Mouse (Mus musculus): ENCODE measurements around the gene Memo1. TPM values are rescaled to one million over a fixed set of nuclear protein-coding genes. Genes with fewer than 3 reads are reported as not detected.
"Not testable (repeated sequence)": the region's sequence is repeated elsewhere in the genome, so short reads cannot be mapped to it uniquely, and the experiment has no call there.

Memo1 gene
- total RNA-seq, 2 experiments from 2014 or later, result 43.7 to 55.6 TPM

DNA sequence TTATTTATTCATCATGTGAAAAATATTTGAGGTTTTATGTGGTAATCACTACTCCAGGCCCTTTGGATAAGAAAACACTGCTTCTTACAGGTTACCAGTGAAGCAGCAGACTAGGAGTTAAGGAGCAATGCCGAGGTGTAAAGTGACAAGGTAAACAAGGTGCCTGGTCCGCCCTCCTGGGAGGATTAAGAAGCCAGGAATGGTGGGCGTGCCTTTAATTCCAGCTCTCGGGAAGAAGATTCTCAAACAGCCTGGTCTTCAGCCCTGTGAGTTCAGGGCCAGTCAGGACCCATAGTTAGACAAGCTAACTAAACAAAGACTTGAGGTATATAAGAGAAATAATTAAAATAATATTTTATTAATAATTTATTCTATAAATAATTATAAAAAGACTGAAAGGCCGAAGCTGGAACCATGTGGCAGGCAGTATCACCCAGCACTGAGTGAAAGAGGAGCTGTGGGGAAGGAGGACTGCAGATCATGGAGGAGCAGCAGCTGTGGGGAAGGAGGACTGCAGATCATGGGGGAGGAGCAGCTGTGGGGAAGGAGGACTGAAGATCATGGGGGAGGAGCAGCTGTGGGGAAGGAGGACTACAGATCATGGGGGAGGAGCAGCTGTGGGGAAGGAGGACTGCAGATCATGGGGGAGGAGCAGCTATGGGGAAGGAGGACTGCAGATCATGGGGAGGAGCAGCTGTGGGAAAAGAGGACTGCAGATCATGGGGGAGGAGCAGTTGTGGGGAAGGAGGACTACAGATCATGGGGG lies 86.0 kb downstream of the Memo1 start:
- Histone ChIP-seq H3K4me3 (no peak overlapping the region), H3K27ac (no peak overlapping the region)
- TF ChIP-seq CTCF (IDR thresholded peaks at IDR 0.05), result no peak
- intact Hi-C loops (cut with DNase I), result no loop called here
- DNase-seq, result no peak

DNA sequence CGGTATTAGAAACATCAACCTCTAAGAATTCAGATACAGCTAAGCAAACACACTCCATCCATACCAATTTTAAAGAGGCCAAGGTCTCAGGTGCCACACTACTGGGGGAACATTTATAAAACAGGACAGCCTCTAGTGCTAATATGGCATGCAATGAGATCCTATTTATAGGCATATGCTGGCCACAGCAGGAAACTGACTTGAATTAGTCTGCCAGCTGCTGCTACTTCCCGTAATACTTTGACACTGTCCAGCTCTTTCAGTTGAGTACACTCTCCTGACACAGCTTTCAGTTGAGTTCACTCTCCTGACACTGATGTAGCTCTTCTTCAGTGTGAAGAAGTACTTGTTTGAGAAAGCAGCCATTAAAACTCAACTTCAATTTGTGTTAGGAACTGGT lies 99.4 kb downstream of the Memo1 start:
- intact Hi-C loops (cut with DNase I), result loop anchor here (5.0 to 10.0 kb wide), 2 partner anchors 96 to 171 kb away; no protein-coding TSS in a partner anchor
- TF ChIP-seq CTCF (IDR thresholded peaks at IDR 0.05), result no peak
- peak; percentile 35 for DNase-seq
- peak overlapping the region; percentile 36; the same call in 1 of the 2 replicates for H3K4me3 ChIP-seq
- H3K27ac ChIP-seq, result peak overlapping the region; percentile 82

DNA sequence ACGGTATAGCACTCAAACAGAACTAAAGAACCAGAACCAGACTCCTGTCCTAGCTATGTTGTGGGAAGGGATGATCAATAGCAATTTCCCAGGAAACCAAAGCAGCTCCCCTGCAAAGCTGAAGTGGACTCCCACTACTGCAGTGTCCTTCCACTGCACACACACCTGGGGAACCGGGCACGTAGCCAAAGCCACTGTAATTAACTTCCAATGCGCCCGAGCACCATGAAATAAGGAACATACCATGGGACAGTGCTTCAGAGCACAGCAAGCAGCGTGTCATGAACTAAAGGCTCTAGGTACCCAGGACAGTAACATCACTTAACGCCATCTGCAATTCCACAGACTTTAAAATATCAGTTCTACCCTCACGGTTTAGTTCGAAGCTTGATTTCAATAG lies 100.6 kb downstream of the Memo1 start:
- intact Hi-C loops (cut with DNase I), result loop anchor here (5.0 to 10.0 kb wide), 2 partner anchors 98 to 170 kb away; no protein-coding TSS in a partner anchor
- H3K27ac ChIP-seq, result peak overlapping the region; percentile 31; the same call in 1 of the 2 replicates
- TF ChIP-seq CTCF (IDR thresholded peaks at IDR 0.05), result no peak
- DNase-seq, result peak; percentile 38
- no peak overlapping the region for H3K4me3 ChIP-seq

DNA sequence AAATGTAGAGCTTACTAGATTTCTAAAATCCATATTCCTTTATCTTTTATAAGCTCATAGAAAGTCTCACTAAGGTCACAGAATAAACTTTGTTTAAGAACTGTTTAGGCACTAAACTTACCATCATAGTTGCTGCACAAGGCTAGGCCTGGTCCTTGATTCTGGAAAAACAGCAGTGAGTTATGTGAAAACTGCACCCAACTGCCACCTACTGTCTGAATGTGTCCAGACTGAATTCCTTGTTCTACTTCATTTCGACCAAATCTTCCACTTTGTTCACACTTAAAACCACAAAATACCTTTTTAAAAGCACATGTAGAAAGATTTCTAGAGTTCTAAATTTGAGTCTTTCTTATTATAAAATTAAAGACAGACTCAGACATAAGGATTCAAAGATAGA lies 101.9 kb downstream of the Memo1 start:
- Histone ChIP-seq H3K4me3 (no peak overlapping the region), H3K27ac (peak overlapping the region; percentile 6; the same call in 1 of the 2 replicates)
- intact Hi-C loops (cut with DNase I), result loop anchor here (10.0 kb wide), 1 partner anchor 169 kb away; no protein-coding TSS in a partner anchor
- peak; percentile 53 for TF ChIP-seq CTCF (IDR thresholded peaks at IDR 0.05)
- no peak for DNase-seq

DNA sequence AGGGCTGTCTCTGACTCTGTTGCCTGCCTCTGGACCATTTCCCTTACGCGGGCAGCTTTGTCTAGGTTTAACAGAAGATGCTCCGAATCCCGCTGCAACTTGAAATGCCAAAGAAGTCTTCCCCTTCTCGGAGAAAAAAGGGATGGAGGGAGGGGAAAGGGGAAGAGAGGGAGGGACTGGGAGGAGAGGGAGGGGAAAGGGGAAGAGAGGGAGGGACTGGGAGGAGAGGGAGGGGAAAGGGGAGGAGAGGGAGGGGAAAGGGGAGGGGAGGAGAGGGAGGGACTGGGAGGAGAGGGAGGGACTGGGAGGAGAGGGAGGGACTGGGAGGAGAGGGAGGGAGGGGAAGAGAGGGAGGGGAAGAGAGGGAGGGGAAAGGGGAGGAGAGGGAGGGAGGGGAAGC lies 103.9 kb downstream of the Memo1 start:
- TF ChIP-seq CTCF (IDR thresholded peaks at IDR 0.05), result no peak
- intact Hi-C loops (cut with DNase I), result loop anchor here (10.0 kb wide), 1 partner anchor 167 kb away; no protein-coding TSS in a partner anchor
- Histone ChIP-seq H3K27ac (no peak overlapping the region), H3K4me3 (no peak overlapping the region)
- no peak for DNase-seq

DNA sequence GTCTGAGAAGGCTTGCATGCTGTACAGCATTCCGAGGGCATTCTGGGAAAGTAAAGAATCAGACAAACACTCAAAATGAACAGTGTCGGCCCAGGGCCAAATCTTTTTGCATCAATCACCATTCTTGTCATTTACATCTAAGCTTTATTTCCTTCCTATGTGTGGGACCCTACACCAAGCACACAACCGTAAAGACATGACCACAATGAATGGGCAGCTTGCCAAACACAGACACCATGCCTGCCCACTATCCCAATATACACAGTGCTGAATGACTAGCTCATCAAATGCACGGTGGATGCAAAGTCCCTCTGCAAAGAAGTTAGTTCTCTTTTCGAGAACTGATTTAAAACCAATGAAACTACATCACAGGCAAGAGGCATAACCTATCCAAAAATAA lies 109.1 kb downstream of the Memo1 start:
- no peak for DNase-seq
- Histone ChIP-seq H3K4me3 (no peak overlapping the region), H3K27ac (no peak overlapping the region)
- intact Hi-C loops (cut with DNase I), result no loop called here
- TF ChIP-seq CTCF (IDR thresholded peaks at IDR 0.05), result no peak

DNA sequence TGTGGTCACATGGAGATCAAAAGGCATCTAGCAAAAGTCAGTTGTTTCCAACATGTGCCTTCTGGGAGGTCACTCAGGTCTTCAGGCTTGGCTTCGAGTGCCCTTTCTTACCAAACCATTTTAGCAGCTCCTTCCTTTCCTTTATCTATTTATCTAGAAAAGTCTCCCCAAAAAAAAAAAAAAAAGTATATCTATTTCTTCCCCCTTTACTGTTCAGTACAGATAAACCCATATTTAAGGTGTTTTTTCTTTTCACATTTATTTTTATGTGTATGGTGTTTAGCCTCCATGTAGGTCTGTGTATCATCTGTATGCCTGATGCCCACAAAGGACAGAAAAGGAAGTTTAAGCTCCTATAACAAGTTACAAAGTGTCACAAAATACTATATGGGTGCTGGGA lies 110.6 kb downstream of the Memo1 start:
- Histone ChIP-seq H3K27ac (no peak overlapping the region), H3K4me3 (no peak overlapping the region)
- intact Hi-C loops (cut with DNase I), result no loop called here
- no peak for TF ChIP-seq CTCF (IDR thresholded peaks at IDR 0.05)
- DNase-seq, result no peak

DNA sequence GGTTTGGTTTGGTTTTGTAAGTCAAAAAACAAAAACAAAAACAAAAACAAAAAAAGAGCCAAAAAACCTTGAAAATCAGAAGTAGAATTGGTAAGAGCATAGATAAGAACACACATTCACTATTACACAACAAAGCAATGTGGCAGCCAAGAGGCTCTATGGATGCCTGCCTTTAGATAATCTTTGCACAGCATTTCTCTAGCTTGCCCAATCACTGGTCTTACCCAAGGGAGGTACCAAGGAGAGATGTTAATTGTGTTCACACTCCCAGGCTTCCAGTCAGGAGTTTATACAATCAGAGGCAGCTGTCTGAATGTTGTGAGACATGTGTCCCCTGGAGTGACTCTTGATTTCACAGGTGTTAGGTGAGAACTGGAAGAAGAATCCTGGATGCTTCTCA lies 114.4 kb downstream of the Memo1 start:
- intact Hi-C loops (cut with DNase I), result no loop called here
- Histone ChIP-seq H3K4me3 (no peak overlapping the region), H3K27ac (no peak overlapping the region)
- TF ChIP-seq CTCF (IDR thresholded peaks at IDR 0.05), result no peak
- DNase-seq, result no peak

DNA sequence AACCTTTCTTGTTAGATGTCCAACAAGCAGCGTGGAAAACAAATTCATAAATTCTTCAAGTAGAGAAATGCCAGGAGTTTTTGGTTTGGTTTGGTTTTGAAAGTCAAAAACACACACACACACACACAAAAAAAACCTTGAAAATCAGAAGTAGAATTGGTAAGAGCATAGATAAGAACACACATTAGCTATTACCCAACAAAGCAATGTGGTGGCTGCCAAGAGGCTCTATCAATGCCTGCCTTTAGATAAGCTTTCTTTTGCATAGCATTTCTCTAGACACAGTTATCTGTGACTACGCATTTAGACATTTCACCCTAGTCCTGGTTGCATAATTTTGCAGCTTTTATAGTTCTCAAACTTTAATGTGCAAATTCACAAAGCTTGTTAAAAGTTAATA lies 115.7 kb downstream of the Memo1 start:
- H3K27ac ChIP-seq; intact Hi-C loops (cut with DNase I); H3K4me3 ChIP-seq; DNase-seq: not testable (repeated sequence)

DNA sequence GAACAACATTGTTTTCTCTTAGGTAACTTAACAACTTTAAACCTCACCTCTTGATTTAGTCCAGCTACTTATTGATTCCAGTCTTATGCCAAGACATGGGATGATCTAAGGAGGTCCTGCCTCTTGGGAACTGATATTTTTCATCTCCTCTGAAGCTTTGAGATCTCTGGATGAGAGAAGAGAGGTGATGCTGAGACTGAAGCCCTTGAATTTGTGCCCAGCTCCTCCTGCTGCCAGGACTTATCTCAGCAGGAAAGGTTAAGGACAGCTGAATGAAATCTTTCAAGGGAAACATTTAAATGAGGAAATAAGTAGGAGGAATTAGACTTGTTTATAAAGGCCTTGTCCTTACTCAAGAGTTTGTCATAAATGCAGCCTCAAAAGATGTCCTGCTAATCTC lies 121.6 kb downstream of the Memo1 start:
- no peak for DNase-seq
- TF ChIP-seq CTCF (IDR thresholded peaks at IDR 0.05), result no peak
- intact Hi-C loops (cut with DNase I), result no loop called here

DNA sequence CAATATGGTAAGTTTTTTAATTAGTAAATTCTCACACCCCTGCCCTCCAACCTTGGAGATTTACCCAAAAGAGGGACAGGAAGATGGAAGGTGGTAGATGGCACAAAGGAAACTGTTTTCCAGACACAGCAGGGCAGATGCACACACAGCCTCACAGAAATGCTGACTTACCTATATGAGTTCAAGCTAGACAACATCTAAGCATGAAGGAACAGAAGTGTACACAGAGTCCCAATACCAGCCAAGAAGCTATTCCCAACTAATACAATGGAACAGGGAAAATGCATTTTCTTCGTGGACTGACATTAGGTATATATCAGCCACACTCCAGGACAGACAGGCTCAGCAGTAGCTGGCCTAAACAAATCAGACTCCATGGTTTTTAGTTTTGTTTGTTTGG lies 122.5 kb downstream of the Memo1 start:
- H3K27ac ChIP-seq, result no peak overlapping the region
- no peak for DNase-seq
- no peak for TF ChIP-seq CTCF (IDR thresholded peaks at IDR 0.05)
- no peak overlapping the region for H3K4me3 ChIP-seq
- intact Hi-C loops (cut with DNase I), result no loop called here

More for the DNA sequence above, 121.6 kb downstream of the Memo1 start:
- no peak overlapping the region for H3K27ac ChIP-seq
- H3K4me3 ChIP-seq, result no peak overlapping the region

DNA sequence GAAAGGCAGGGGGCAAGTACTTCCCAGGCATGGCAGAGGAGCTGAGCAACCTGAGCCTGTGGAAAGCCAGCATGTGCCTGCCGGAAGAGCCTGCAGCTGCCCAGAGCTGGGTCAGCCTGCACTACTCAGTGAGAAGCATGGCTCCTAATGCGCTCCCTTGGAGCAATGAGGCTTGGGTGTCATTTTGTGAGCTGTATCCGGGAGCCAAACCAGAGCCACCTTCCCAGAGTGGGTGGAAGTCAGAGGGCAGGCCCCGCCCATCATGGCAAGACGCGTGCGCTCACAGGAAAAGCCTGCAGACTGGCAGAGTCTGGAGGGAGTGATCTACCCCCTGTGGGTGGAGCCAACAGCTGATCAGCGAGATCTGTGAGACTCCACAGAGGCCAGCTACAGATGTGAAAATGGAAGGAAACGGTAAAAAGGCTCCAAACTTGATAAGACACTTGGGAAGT lies 135.9 kb downstream of the Memo1 start:
- DNase-seq, result peak; percentile 60
- intact Hi-C loops (cut with DNase I), result no loop called here
- TF ChIP-seq CTCF (IDR thresholded peaks at IDR 0.05), result no peak
- Histone ChIP-seq H3K27ac (no peak overlapping the region), H3K4me3 (peak overlapping the region; percentile 52)

DNA sequence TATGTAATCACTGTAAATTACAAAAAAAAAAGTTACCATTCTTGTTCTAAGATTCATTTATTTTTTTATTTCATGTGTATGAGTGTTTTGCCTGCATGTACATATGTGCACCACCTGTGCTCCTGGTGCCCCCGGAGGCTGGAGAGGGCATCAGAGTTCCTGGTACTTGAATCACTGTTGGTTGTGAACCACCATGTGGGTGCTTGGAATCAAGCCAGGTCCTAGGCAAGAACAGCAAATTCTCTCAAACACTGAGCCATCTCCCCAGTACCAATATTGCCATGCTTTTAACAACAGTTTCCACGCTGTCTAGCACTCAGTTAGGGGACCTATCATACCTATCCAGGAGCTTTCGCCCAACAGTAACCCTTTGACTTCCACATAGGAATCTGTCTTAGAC lies 137.2 kb downstream of the Memo1 start:
- intact Hi-C loops (cut with DNase I), result no loop called here

More for the DNA sequence above, 137.2 kb downstream of the Memo1 start:
- TF ChIP-seq CTCF (IDR thresholded peaks at IDR 0.05), result no peak
- Histone ChIP-seq H3K4me3 (no peak overlapping the region), H3K27ac (no peak overlapping the region)
- DNase-seq, result no peak

Other genes starting within 250 kb of the Memo1 start
- not detected for gene Srd5a2, start 247.6 kb downstream of the Memo1 start, total RNA-seq (2021)
- gene Dpy30, start 28.4 kb upstream of the Memo1 start, total RNA-seq (2021), result 10 to 100 TPM; 45.2 to 57.6 TPM
- 10 to 100 TPM; 47.5 to 47.9 TPM for gene Spast, start 43.5 kb upstream of the Memo1 start, total RNA-seq (2021)
- gene Slc30a6, start 100.1 kb upstream of the Memo1 start, total RNA-seq (2021), result 1 to 10 TPM; 5.8 to 6.5 TPM
- under 1 TPM; 0.08 TPM for gene Nlrc4, start 163.6 kb upstream of the Memo1 start, total RNA-seq (2021)
- gene Yipf4, start 194.0 kb upstream of the Memo1 start, total RNA-seq (2021), result 10 to 100 TPM; 28.4 to 36.7 TPM
- 10 to 100 TPM; 61.3 to 62.4 TPM for gene Birc6, start 232.8 kb upstream of the Memo1 start, total RNA-seq (2021)